Mouse (Mus musculus) spleen, postnatal 14 days (tissue): ENCODE data around the gene Snrpd3.

Source experiments
- DNase-seq, 2 experiments: peaks; one replicate each; pipeline ENCODE4 v3.0.0; 2021 to 2022; ENCODE audit warnings: low spot score in 2 of 2

Gene Snrpd3

DNA sequence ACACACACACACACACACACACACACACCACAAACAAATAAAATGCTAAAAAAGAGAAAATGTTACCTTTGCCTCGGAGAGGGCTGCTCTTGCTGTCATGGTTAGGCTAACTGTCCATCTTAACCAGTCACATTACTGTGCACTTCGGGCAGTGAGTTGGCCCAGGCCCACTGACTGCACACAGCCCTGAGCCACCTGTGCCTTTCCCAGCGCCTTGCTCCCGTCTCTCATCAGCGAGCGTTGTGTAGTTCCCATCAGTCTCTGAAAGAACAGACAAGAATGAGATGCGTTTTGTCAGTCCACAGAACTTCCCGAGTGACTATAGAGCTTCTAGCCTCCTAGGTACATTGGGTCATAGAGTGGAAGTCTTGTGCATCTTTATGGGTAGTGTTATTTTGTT, 16.9 kb downstream of the Snrpd3 start:
- DNase-seq: no peak

- DNase-seq: no peak
Measured at GRCm38 (mm10) chr10:75534934-75535333, 17.6 kb downstream of the Snrpd3 start.

- DNase-seq: no peak
Measured at GRCm38 (mm10) chr10:75535423-75535822, 18.1 kb downstream of the Snrpd3 start.

GRCm38 (mm10) chr10:75536123-75536522, 18.8 kb downstream of the Snrpd3 start:
- DNase-seq: no peak

GRCm38 (mm10) chr10:75547901-75548300, 30.6 kb downstream of the Snrpd3 start:
- DNase-seq: no peak

GRCm38 (mm10) chr10:75548486-75548885, 31.1 kb downstream of the Snrpd3 start:
- no peak for DNase-seq

DNA sequence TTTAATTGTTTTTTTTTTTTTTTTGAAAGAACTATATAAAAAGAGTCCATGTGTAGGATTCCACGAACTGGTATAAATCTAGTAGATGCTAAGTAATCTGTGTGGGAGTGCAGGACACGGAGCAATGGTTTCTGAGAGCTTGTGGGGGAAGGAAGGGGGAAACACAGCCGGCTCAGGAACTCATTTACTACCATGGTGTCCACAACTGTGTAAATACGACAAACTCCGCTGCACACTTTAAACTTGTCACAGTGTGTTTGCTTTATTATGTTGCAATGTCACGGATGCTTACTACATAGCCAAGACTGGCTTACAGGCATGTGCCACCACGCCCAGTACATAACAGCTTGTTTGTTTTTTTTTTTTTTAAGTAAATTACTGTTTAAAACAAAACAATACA, 32.5 kb downstream of the Snrpd3 start:
- no peak for DNase-seq

DNA sequence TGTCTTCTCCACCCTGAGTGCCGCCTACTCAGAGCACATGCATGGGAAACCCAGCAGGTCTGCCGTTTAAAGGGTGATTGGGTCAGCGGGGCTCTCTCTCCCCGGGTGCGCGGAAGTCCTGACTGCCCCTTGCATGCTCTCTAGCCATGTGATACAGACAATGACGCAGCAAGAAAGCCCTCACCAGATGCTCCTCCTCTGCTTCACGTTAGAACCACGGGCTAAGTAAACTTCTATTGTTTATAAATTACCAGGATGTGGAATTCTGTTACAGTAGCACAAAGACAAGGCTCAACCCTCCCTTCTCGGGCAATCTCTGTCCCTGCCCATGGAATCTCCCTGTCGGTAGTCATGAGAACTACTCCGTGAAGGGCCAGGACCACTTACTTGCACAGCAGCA, 33.8 kb downstream of the Snrpd3 start:
- no peak for DNase-seq

DNA sequence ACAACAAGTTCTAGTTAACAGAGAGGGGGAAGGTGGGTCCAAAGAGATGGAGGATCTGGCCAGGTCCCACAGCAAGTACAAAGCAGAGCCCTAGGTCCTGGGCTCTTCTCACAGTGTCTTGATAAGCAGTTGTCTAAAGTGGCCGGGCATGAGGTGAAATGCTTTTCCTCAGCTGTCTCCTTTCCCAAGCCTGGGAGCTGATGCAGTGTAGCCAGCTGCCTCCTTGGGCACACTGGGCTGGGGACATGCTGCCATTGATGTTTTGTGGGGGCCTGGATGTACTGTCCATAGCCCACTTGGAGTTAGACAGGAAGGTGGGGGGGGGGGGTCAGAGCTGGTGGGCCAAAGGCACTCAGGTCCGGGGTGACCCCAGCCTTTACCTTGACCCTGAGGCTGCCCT, 34.8 kb downstream of the Snrpd3 start:
- DNase-seq: no peak

DNA sequence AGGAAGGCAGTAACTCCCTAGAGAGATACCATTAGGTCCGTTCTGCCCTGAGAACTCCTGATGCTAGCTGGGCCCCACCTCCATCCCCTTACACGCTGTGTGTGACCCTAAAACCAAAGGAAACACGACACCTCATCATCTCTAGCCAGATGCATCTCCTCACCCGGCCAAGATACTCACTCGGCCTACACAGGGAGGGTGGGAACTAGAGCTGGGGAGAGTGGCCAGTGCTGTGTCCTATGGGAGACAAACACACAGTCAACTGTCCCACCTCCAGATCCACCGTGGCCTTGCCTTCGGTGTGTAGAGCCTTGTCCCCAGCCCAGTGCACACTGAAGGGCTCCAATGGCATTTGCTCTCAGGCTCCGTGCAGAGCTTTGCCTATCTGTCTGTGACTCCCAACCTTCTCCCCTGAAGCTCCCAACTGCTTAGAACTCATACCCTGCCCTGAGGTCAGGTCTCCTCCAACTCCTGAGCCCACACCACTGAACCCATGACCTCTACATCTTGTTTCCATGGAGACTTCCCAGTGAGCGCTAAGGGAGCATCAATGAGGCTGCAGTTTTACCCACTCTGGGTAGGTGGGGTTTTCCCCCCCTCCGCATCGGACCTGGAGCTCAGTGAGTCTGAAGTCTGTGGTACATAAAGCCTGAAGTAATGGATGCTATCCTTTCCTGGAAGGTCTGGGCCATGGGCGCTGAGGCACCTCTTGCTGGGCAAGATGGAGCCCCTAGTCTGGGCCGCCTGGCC, 35.5 kb downstream of the Snrpd3 start:
- DNase-seq: no peak

DNA sequence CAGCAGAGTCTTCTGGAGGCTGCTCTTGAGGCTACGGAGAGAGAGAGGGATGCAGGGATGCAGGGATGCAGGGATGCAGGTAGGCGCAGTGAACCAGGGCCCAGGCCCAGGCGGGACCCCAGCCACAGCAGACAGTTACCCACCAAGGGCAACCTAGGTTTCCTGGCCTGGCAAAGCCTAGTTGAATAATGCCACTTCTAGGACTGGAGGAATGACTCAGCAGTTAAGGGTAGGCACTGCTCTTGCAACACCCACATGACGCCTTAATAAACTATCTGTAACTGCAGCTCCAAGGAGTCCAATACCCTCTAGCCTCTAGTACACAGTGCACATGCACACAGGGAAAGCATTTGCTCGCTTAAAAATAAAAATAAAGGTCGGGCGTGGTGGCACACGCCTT, 36.7 kb downstream of the Snrpd3 start:
- no peak for DNase-seq

- no peak for DNase-seq
Measured at GRCm38 (mm10) chr10:75555557-75555956, 38.2 kb downstream of the Snrpd3 start.

DNA sequence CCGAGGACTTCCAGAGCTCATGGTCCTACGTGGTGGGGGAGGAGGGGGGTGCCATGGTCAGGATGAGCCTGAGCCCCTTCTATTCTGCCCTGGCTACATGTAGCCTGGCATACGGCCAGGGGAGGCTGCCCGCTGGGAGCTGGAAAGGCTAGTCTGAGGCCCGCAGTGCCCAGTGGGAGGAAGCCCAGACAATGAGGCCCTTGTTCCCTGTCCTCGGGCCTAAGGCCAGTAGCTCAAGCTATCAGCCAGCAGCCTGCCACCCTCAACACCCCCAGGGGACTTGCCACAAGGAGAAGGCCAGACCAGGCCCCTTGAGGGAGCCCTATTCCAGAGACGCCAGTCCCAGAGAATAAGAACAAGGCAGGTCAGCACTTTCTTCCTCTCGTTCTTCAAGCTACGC, 38.7 kb downstream of the Snrpd3 start:
- DNase-seq: no peak

GRCm38 (mm10) chr10:75558515-75558914, 41.2 kb downstream of the Snrpd3 start:
- DNase-seq: no peak

- DNase-seq: no peak
Measured at GRCm38 (mm10) chr10:75559041-75559675, 41.8 kb downstream of the Snrpd3 start.

GRCm38 (mm10) chr10:75559676-75560548, 42.6 kb downstream of the Snrpd3 start, which contains the start of gene Lrrc75b:
Lrrc75b (minus strand) TSS chr10:75560330.
- DNase-seq: no peak

GRCm38 (mm10) chr10:75560549-75560899, 43.2 kb downstream of the Snrpd3 start:
- DNase-seq: no peak

DNA sequence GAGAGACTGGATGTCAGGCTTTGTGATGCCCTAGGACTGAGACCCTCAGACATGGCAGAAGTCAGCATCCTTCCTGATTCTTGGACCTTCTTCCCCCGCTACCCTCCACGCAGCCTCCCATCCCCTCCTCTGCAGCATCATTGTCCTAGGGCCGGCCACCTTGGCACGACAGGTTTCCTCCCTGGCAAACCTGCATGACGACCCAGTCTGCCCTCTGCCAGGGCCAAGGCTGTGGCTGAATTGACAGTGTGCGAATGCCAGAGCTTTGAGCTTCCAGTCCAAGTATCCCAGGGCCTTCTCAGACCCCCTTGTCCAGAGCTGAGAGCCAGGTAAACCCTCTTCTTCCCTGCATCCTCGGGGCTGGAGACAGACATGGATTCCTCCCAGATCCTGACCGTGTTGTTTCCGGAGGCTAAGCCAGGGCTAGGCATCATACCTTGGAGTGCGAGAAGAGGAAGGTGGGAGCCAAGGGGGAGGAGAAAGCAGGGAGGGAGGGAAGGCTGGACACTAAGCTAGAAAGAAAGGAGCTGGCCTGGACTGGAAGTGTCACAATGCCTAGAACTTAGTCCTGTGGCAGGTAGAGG, 43.8 kb downstream of the Snrpd3 start, which contains the start of gene Ggt1:
Ggt1 (plus strand) TSS at position 534 of the 584 bp plus-strand sequence.
- no peak for DNase-seq

- DNase-seq: no peak
Measured at GRCm38 (mm10) chr10:75562596-75562995, 45.2 kb downstream of the Snrpd3 start.

- no peak for DNase-seq
Measured at GRCm38 (mm10) chr10:75564687-75565265, 47.4 kb downstream of the Snrpd3 start.

DNA sequence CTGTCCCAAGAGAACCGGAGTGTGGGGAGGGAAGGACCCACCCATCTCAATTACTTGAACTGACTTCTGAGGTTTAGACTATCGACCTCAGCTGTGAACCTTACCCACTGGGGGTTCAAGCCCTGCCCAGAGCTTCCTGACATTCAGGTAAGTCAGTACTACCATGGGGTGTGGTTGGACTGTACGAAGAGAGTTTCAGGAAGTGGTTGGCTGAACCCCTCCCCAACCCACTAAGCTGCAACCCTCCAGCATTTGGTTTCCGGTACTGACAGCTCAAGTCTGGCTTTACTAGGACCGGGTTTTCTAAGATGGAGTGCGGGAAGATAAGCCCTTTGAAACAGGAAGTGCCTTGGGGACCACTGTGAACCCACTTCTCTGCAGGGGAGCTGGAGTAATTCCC, 48.1 kb downstream of the Snrpd3 start:
- no peak for DNase-seq

DNA sequence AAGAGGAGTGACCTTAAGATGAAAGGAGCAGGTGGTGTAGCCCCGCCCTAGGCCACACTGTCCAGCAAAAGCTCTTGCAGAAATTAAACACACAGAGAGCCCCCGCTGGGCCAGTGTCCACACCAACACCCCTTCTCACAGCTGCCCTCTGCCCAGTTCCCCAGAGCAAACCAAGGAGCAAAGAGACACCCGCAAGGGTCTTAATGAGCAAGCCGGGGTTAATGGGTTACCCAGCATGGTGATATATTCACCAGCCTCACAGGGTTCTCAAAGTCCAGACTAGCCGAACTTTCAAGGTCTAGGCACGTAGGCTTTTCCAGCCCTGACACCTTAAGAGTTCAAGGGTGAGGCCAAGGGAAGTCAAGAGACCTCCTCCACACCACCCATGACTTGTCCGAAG, 48.6 kb downstream of the Snrpd3 start:
- no peak for DNase-seq
